Mouse (Mus musculus) macrophage (primary cell): ENCODE measurements around the gene Fam168a. TPM values are rescaled to one million over a fixed set of nuclear protein-coding genes. Genes with fewer than 3 reads are reported as not detected.
A peak's percentile ranks its signal among the peaks of the same experiment; 100 is the strongest.

Experiments
- H3K27ac ChIP-seq: fragments of 350-480 bp; formaldehyde crosslinking; 2 replicates; pipeline ENCODE4 v1.9.0; 2021
- H3K36me3 ChIP-seq: fragments of 350-480 bp; formaldehyde crosslinking; 2 replicates; pipeline ENCODE4 v1.9.0; 2021; ENCODE audit errors: inconsistent target
- H3K4me3 ChIP-seq: fragments of 350-480 bp; formaldehyde crosslinking; 2 replicates; pipeline ENCODE4 v1.9.0; 2021; ENCODE audit errors: inconsistent target
- H3K79me2 ChIP-seq: fragments of 350-480 bp; formaldehyde crosslinking; 2 replicates; pipeline ENCODE4 v1.9.0; 2021; ENCODE audit errors: inconsistent target
- WGBS: methylation state at CpG from one replicate; pipeline ENCODE4 v1.1.7; 2026; ENCODE audit warnings: inconsistent platforms; ENCODE audit not compliant: missing documents; 5-methylcytosine and 5-hydroxymethylcytosine counted together
- polyA plus RNA-seq: library from polyadenylated mRNA; stranded (reverse); fragments of 250-400 nt; gene quantifications from 3 replicates; pipeline ENCODE4 v1.2.4, GENCODE M21; 2018; ENCODE audit warnings: inconsistent platforms

Fam168a gene
- polyA plus RNA-seq, 1 experiment from 2014 or later = 27.2 TPM

DNA sequence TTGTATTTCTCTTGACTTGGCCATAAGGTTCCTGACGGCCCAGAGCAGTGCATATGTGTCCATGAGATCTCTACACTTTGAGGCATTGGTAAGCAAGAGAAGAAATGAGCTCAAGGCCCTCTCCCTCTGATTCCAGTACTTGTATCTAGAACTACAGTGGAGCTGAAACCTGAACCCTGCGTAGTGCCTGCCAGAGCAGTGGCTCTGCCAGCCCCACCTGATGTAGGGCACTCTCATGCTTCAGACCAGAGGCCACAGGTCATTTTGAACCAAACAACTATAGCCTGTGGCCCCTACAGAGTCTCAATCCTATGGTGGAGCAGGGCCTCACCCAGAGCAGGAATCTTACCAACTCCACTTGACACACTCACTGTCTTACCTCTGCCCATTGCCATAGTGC lies 143.1 kb downstream of the Fam168a start:
- peaks cover 4% of the 10 kb centered on the region; the same call in 1 of the 2 replicates for H3K36me3 ChIP-seq
- 100% methylated on average over 2 of the region's 2 CpGs for WGBS
- no peak overlapping the region for H3K27ac ChIP-seq
- H3K4me3 ChIP-seq = no peak overlapping the region
- peaks cover 5% of the 10 kb centered on the region; the same call in 1 of the 2 replicates for H3K79me2 ChIP-seq

DNA sequence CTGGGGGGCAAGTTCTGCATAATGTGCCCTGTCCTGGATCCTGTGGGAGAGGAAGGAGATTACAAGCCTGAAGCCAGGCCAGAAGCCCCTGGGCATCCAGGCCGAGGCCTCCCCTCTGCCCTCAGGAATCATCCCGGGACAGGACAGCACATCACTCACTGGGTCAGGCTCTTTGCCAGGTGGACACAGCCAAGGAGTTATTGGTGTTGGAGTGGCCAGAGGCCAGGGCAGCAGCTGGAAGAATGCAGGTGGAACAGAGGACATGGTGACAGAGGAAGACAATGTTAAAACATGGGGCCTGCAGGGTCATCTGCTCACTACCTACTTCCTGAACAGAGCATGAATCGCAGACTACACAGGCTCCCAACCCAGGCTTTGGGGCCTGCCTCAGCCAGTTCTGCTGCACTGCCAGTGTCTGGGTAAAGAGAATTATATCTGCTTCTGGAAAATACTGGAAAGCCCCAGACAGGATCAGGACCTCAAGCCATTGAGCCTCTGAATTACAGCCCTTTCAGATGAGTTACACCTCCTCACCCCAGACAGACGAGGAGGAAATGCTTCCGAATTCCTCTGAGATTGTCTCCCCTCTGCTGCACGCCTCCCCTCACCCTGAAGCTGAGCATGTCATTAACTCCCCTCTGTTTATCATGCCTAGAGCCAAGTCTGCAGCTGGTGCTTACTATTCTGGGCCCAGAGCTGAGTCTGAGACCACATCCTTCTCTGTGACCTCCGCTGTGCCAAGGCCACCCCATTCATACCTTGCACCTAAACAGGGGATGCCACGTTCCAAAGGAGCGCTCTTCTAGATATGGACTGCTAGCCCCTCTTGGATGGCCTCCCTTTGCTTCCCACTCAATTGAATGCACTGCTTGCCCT lies 145.3 kb downstream of the Fam168a start:
- peaks cover 8% of the 10 kb centered on the region; the same call in 1 of the 2 replicates for H3K79me2 ChIP-seq
- 95% methylated on average over 9 of the region's 9 CpGs for WGBS
- H3K36me3 ChIP-seq = peaks cover 4% of the 10 kb centered on the region; the same call in 1 of the 2 replicates
- H3K4me3 ChIP-seq = no peak overlapping the region
- no peak overlapping the region for H3K27ac ChIP-seq

DNA sequence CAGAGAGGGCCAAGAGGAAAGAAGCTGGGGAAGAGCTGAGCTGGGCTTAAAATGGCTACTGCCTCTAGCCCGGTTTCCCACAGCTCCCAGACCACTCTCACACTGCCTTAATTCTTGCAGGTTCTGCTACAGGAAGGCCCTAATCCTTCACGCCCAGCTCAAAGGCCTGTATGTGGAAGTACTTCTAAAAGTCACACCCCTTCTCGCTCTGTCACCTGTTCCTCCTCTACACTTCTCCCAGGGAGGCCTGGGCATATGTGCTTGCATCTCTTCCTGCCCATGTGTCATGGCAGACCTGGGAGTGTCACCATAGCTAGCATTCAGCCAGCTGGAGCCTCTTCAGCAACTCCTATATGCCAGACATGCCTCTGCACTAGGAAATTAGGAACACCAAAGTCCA lies 147.0 kb downstream of the Fam168a start:
- WGBS = 49% methylated on average over 3 of the region's 3 CpGs
- Histone ChIP-seq H3K27ac (no peak overlapping the region), H3K4me3 (no peak overlapping the region), H3K79me2 (peaks cover 8% of the 10 kb centered on the region; the same call in 1 of the 2 replicates), H3K36me3 (0 out of 2 replicates have a peak, but pooled peaks cover 4% of the 10 kb centered on the region)

DNA sequence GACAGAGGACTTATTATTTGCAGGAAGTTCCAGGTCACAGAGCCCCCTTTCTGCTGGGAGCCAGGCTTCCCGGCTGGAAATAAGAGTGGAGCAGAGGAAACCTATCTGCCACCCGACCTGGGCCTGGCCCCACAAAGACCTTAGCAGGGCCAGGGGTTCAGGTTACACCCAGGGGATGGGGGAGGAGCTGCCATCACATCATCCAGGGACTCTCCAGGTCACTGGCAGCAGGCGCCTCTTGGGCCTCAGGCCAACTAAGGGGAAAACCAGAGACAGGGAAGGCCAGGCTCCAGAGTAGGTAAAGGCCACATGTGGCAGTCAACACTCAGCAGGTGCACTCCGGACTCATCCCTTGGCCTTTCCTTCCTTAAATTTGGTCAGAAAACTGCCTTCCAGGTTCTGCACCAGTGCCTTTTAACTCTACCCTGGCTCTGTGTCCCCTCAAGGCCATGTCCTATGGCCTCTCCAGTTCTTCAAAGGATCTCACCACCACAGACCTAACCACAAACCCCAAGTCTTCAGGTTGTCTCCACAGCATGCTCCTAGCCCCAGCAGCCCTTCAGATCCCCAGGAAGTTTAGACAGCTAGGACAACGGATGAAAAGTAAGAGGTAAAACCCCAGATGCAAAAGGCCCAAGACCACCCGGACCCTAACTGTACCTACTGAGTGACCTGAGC lies 147.8 kb downstream of the Fam168a start:
- 46% methylated on average over 6 of the region's 6 CpGs for WGBS
- H3K4me3 ChIP-seq = no peak overlapping the region
- H3K36me3 ChIP-seq = 0 out of 2 replicates have a peak, but pooled peaks cover 4% of the 10 kb centered on the region
- H3K27ac ChIP-seq = peak overlapping the region; percentile 79
- peaks cover 8% of the 10 kb centered on the region; the same call in 1 of the 2 replicates for H3K79me2 ChIP-seq

DNA sequence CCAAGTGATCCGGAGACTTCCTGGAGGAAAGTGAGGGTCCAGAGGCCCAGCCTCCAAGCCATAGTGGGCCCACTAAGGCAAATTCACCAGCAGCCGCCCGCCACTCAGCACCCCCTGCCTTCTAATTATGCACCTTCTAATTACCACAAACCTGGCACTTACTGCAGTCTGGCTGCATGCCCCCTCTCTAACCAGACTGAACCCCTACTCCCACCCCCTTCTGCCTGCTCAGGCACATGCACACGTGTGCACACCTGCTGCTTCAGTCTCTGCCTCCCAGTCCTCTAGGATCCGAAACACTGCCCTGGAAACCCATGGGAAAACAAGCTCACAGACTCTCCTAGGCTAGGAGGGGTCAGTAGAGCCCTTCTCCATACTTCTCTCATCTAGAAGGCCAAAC lies 148.4 kb downstream of the Fam168a start:
- Histone ChIP-seq H3K36me3 (0 out of 2 replicates have a peak, but pooled peaks cover 4% of the 10 kb centered on the region), H3K27ac (peak overlapping the region; percentile 79), H3K4me3 (no peak overlapping the region), H3K79me2 (peaks cover 11% of the 10 kb centered on the region; the same call in 1 of the 2 replicates)
- 43% methylated on average over 5 of the region's 5 CpGs for WGBS

DNA sequence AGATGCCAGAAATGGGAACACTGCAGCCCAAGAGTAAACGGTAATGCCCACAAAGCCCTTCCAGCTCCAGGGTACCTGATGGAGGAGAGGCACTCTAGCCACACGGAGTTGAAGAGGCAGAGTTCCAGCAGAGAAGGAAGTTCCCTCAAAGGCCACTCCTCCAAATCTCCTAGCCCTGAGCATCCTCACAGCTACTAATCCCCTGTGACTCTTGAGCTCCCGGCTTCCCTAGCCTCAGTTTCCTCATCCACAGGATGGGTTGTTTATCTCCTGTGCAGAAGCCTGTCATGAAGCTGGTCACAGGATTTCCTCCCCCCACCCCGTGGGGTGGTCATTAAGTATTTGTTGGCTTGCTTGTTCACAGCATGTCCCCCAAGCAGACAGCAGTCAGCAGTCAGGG lies 148.9 kb downstream of the Fam168a start:
- peaks cover 16% of the 10 kb centered on the region; the same call in 1 of the 2 replicates for H3K79me2 ChIP-seq
- H3K36me3 ChIP-seq = 0 out of 2 replicates have a peak, but pooled peaks cover 4% of the 10 kb centered on the region
- H3K4me3 ChIP-seq = no peak overlapping the region
- 4% methylated on average over 4 of the region's 4 CpGs for WGBS
- peak overlapping the region; percentile 79 for H3K27ac ChIP-seq

DNA sequence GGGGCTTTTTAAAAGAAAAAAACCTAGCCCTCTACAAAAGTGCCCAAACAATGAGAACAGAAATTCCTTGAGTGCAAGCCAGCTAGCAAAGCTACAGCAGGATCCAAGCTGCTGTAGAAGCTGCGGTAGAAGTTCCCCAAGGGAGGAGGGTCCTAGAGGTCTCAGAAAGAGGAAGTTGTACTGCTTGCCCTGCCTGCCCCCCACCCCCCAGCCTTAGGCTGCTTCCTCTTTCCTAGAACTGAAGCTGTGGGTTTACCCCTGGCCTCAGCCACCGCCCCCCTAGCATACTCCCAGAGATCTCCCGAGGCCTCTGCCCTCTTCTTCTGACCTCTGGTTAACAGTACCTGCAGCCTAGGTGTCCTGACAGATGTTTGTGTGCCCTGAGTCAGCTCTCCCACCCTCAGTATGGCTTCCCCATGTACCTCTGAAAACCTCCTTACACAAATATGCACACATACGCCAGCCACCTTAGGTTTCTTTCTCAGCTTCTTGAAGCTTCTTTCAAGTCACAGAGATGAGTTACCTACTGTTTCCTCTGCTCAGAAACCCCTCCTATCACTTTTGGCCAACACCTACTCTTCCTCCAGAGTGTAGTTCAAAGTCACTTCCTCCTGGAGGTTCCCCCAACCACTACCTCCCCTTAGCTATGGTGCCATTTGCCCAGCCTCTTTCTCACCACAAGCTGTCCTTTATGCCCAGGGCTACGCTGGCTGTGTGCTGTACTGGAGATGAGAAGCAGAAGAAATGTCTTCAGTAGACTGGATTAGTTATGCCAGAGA lies 149.5 kb downstream of the Fam168a start:
- peak overlapping the region; percentile 79 for H3K27ac ChIP-seq
- 5% methylated on average over 5 of the region's 5 CpGs for WGBS
- H3K36me3 ChIP-seq = 0 out of 2 replicates have a peak, but pooled peaks cover 2% of the 10 kb centered on the region
- H3K4me3 ChIP-seq = no peak overlapping the region
- H3K79me2 ChIP-seq = peaks cover 20% of the 10 kb centered on the region; the same call in 1 of the 2 replicates

DNA sequence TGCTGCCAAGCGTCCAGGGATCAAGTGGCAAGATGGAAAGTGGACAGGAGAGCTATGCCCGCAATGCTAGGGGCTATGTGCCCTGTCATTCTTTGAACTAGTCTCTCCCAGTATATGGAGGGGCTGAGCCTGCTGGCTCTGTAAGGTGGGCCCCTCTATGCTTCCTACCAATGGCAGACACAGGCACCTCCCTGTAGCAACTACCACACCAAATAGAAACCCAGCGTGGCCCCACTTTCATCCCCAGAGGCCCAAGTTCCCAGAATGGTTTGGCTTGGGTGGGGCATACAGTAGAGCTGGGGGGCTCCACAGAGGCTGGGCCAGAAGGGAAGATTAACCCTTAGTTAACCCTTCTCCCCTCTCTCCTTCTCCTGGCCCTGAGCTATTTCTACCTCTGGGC lies 154.0 kb downstream of the Fam168a start:
- WGBS = 87% methylated on average over 3 of the region's 3 CpGs
- no peaks in the 10 kb centered on the region for H3K36me3 ChIP-seq
- no peak overlapping the region for H3K4me3 ChIP-seq
- no peak overlapping the region for H3K27ac ChIP-seq
- H3K79me2 ChIP-seq = peaks cover 25% of the 10 kb centered on the region; the same call in 1 of the 2 replicates

DNA sequence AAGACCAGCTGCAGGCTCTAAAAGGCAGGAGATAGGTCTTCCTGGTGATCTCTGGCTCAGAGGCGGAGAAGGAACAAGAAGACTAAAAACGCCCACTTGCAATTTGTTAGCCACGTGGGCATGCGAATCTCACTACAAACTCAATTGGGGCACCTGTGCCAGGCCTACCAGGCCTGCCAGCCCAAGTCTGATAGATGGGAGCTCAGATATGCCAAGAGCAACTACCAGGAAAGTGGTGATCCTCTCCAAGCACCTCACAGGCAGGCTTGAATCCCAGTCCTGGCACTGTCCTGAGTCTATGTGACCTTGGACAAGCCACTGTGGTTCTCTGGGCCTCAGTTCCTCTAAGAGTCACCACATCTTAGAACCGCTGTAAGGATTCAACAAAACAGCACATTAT lies 154.8 kb downstream of the Fam168a start:
- Histone ChIP-seq H3K36me3 (no peaks in the 10 kb centered on the region), H3K79me2 (peaks cover 25% of the 10 kb centered on the region; the same call in 1 of the 2 replicates), H3K27ac (no peak overlapping the region), H3K4me3 (no peak overlapping the region)
- 98% methylated on average over 5 of the region's 5 CpGs for WGBS

DNA sequence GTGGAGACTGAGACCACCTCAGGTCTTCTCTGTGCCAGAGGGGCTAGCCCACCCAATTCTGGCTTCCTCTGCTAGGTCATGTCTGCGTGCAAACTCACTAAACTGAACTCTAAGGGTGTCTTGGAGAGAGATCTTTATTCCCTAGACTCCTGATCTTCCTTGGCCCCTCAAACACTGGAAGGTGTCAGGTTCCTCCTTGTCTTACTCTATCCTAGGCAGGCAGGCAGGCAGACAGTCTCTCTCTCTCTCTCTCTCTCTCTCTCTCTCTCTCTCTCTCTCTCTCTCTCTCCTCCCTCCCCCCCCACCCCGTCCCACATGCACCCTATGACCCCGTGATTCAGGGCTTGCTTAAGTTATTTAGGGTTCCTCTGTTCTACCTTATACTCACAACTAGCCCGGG lies 155.9 kb downstream of the Fam168a start:
- Histone ChIP-seq H3K4me3 (peak overlapping the region; percentile 31), H3K27ac (no peak overlapping the region), H3K79me2 (peaks cover 25% of the 10 kb centered on the region; the same call in 1 of the 2 replicates), H3K36me3 (no peaks in the 10 kb centered on the region)
- WGBS = 20% methylated on average over 2 of the region's 4 CpGs

DNA sequence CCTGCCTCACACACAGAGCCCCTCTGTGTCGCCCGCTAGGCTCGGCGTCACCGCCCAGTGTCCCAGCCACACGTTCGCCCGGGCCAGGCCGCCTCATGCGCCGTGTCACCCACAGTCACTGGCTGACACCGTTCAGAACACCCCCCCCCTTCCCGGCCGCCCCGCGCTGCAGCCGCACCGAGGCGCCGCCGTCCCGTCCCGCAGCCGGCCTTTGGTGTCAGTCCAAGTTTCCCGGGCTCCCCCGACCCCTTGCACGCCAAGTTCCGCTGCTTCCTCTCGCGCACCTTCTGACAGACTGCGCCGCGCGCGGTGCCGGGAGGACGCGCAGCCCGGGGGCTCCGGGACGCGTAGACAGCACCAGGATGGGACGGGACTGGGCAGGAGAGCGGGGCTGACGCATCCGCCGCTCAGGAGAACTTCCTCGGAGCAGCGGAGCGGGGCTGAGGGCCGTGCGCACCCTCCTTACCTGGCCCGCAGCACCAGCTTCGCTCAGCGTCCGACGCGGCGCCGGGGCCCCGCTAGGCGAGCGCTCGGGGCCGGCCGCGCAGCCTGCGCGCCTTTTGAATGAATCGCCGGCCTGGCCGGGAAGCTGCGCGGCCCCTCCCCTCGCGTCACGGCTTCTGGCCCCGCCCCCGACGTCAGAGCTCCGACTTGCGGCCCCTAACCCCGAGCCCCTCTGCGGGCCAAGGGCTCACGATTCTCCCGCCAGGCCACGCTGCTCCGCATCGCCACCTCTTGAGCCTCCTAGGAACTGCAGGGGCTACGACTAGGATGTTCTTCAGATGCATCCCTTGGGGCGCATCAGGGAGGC lies 156.6 kb downstream of the Fam168a start, which contains the start of gene Relt:
TSS of gene Relt (minus strand) at position 619 of the 811 bp plus-strand sequence.
- Histone ChIP-seq H3K27ac (no peak within 1 kb of the TSS), H3K36me3 (no peaks in the 10 kb centered on the region), H3K79me2 (peaks cover 25% of the 10 kb centered on the region; the same call in 1 of the 2 replicates), H3K4me3 (peak within 1 kb of the TSS; percentile 31)
- WGBS = under 1% methylated on average over 71 of the region's 91 CpGs

DNA sequence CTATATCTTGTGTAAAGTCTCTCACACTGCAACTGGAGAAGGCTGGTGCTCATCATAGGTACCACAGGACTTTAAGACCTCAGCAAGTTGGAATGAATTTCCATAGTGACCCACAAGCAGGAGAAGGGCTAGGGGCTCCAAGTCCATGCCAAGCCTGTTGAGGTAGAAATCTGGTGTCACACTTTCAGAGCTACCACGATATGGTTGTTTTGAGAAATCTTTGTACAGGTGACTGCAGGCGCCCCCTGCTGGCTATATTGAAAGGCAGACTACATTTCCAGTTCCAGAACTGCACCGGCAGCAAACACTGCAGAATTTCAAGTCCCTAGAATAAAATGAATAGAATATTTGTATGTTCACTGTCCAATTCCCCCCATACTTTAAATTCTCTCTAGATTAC lies 160.2 kb downstream of the Fam168a start:
- H3K79me2 ChIP-seq = peaks cover 7% of the 10 kb centered on the region; the same call in 1 of the 2 replicates
- no peak overlapping the region for H3K4me3 ChIP-seq
- WGBS = 5% methylated on average over 3 of the region's 3 CpGs
- no peak overlapping the region for H3K27ac ChIP-seq
- no peaks in the 10 kb centered on the region for H3K36me3 ChIP-seq

DNA sequence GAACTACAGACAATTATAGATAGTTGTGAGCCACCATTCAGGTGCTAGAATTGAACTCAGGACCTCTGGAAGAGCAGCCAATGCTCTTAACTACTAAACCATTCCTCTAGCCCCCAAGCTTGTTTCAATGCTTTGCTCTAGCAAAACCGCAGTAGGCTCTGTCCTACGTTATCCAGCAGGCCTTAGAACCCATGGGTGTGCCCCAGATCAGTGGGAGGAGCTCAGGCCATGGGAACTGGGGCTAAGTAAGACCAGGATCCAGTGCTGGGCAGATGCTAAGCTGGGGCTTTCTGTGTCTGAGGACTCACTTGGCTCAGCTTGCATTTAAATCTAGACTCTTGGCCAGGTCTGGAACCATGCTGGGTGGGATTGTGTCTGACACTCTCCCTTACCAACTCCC lies 161.1 kb downstream of the Fam168a start:
- H3K4me3 ChIP-seq = no peak overlapping the region
- peak overlapping the region; percentile 85; the same call in 1 of the 2 replicates for H3K27ac ChIP-seq
- WGBS = 76% methylated on average over 2 of the region's 2 CpGs
- no peaks in the 10 kb centered on the region for H3K79me2 ChIP-seq
- H3K36me3 ChIP-seq = no peaks in the 10 kb centered on the region
